16 mouse cellular contexts compared by ENCODE assay signal in the genomic region with DNA sequence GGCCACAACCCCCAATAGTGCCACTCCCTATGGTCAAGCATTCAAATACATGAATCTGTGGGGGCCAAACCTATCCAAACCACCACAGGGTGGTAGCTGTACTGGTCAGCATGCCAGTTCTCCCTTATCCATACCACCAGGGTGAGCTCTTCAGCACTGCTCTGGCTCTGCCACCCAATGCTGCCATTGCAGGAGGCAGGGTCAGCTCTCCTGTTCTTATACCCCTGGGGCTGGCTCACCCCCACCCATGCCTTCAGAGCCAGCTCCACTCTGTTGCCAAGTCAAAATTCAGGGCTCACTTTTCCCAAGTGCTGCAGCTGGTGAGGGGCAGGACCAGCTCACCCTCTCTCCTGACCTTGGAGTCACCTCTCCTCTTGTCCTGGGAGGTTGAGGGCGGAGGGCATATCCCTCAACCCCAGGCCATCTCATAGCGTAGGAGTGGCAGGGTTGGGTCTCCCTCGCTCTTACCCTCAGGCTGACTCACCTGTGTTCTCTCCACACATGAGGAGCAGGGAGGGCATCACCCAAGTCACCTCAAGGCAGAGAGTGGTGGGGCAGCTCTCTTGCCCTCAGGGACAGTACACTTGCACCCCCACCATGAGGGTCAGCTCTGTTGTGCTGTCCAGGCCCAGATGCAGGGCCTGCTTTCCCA. TPM values are rescaled to one million over a fixed set of nuclear protein-coding genes. Genes with fewer than 3 reads are reported as not detected.
DNase-seq lines count a peak whose midpoint lies in the region; ATAC-seq lines count a peak whose summit lies in the region.
"Had no signal": no experiment of that assay in that cellular context is flagged by ENCODE, and none has a peak within 500 bp of the region (broad histone marks: within the 10 kb centered on the region; RNA-seq: fewer than 3 reads in every experiment).

No protein-coding gene starts in this region.

- H3K27me3 ChIP-seq in hindbrain, embryonic 14.5 days (ENCODE audit: control insufficient read depth, insufficient read depth, low read length) = no peaks in the 10 kb centered on the region
- H3K27me3 ChIP-seq in hindbrain, embryonic 11.5 days (ENCODE audit: control insufficient read depth, insufficient read depth, low read length) = no peaks in the 10 kb centered on the region
- H3K27me3 ChIP-seq in lung, embryonic 15.5 days = no peaks in the 10 kb centered on the region
- H3K27me3 ChIP-seq: embryonic facial prominence, embryonic 13.5 days; heart, embryonic 13.5 days; liver, embryonic 15.5 days had no signal

- no peak overlapping the region for H3K4me3 ChIP-seq in hindbrain, embryonic 14.5 days (replicated peaks; ENCODE audit: low read length)
- no peak overlapping the region for H3K4me3 ChIP-seq in hindbrain, embryonic 11.5 days (ENCODE audit: low read depth, low read length)
- H3K4me3 ChIP-seq in lung, embryonic 15.5 days = no peak overlapping the region
- H3K4me3 ChIP-seq: embryonic facial prominence, embryonic 13.5 days; heart, embryonic 13.5 days; limb, embryonic 10.5 days; liver, embryonic 15.5 days; myocyte had no signal

- no peaks in the 10 kb centered on the region for H3K36me3 ChIP-seq in hindbrain, embryonic 14.5 days (replicated peaks; ENCODE audit: control insufficient read depth, insufficient read depth)
- no peaks in the 10 kb centered on the region for H3K36me3 ChIP-seq in hindbrain, embryonic 11.5 days (ENCODE audit: control insufficient read depth, insufficient read depth, low read length)
- no peaks in the 10 kb centered on the region for H3K36me3 ChIP-seq in lung, embryonic 15.5 days
- H3K36me3 ChIP-seq: embryonic facial prominence, embryonic 13.5 days; liver, embryonic 15.5 days had no signal

- H3K4me2 ChIP-seq in hindbrain, embryonic 14.5 days (replicated peaks) = no peak overlapping the region
- no peak overlapping the region for H3K4me2 ChIP-seq in hindbrain, embryonic 11.5 days (replicated peaks; ENCODE audit: low read depth, low read length)
- H3K4me2 ChIP-seq in lung, embryonic 15.5 days = no peak overlapping the region
- H3K4me2 ChIP-seq: embryonic facial prominence, embryonic 13.5 days; heart, embryonic 13.5 days; liver, embryonic 15.5 days had no signal

- H3K27ac ChIP-seq in hindbrain, embryonic 14.5 days = no peak overlapping the region
- no peak overlapping the region for H3K27ac ChIP-seq in hindbrain, embryonic 11.5 days (ENCODE audit: low read depth, low read length)
- no peak overlapping the region for H3K27ac ChIP-seq in lung, embryonic 15.5 days
- H3K27ac ChIP-seq: embryonic facial prominence, embryonic 13.5 days; heart, embryonic 13.5 days; limb, embryonic 10.5 days; liver, embryonic 15.5 days had no signal

- H3K4me1 ChIP-seq in hindbrain, embryonic 14.5 days (replicated peaks; ENCODE audit: control insufficient read depth, insufficient read depth, low read length) = no peaks in the 10 kb centered on the region
- H3K4me1 ChIP-seq in hindbrain, embryonic 11.5 days (replicated peaks; ENCODE audit: control insufficient read depth, insufficient read depth, low read length) = no peaks in the 10 kb centered on the region
- peaks cover 7% of the 10 kb centered on the region; the same call in 1 of the 2 replicates for H3K4me1 ChIP-seq in lung, embryonic 15.5 days
- H3K4me1 ChIP-seq: embryonic facial prominence, embryonic 13.5 days had no signal

- peak; percentile 41 for DNase-seq in cerebellum, adult 9-10 months
- no peak for DNase-seq in cerebellum, postnatal 14 days
- no peak for DNase-seq in hindbrain, embryonic 14.5 days (ENCODE audit: low spot score)
- no peak for DNase-seq in hindbrain, embryonic 11.5 days (ENCODE audit: low spot score)
- no peak for DNase-seq in lung, adult 18-20 months
- no peak for DNase-seq in adrenal gland, postnatal 10 days
- DNase-seq: adrenal gland, postnatal 36 days; kidney, postnatal 25 days; layer of hippocampus, postnatal 36 days had no signal

- 0 out of 2 replicates have a peak, but pooled peaks have one; percentile 24 for ATAC-seq in hindbrain, embryonic 14.5 days (ENCODE audit: low FRiP score)
- no peak for ATAC-seq in hindbrain, embryonic 11.5 days (ENCODE audit: low FRiP score)
- ATAC-seq in lung, embryonic 15.5 days (ENCODE audit: borderline replicate concordance, extremely low read depth, low FRiP score, low TSS enrichment) = peak; percentile 35; the same call in 1 of the 2 replicates
- ATAC-seq in monocyte, adult 5-6 weeks (replicated peaks; ENCODE audit: insufficient number of reproducible peaks, low FRiP score, low TSS enrichment, poor library complexity, severe bottlenecking) = 0 out of 2 replicates have a peak, but pooled peaks have one; percentile 19

- 97% methylated on average over 3 of the region's 3 CpGs for WGBS in hindbrain, embryonic 14.5 days
- WGBS in hindbrain, embryonic 11.5 days = 90% methylated on average over 3 of the region's 3 CpGs
- WGBS in lung, embryonic 15.5 days = 94% methylated on average over 3 of the region's 3 CpGs

- H3K9me3 ChIP-seq in hindbrain, embryonic 14.5 days (ENCODE audit: control insufficient read depth, low read length) = no peaks in the 10 kb centered on the region
- no peaks in the 10 kb centered on the region for H3K9me3 ChIP-seq in hindbrain, embryonic 11.5 days (ENCODE audit: control insufficient read depth, low read length)
- H3K9me3 ChIP-seq in lung, embryonic 15.5 days = no peaks in the 10 kb centered on the region
- H3K9me3 ChIP-seq: embryonic facial prominence, embryonic 13.5 days; heart, embryonic 13.5 days; limb, embryonic 10.5 days; liver, embryonic 15.5 days had no signal

- H3K9ac ChIP-seq in hindbrain, embryonic 14.5 days = no peak overlapping the region
- no peak overlapping the region for H3K9ac ChIP-seq in hindbrain, embryonic 11.5 days (ENCODE audit: low read depth, low read length)
- H3K9ac ChIP-seq in lung, embryonic 15.5 days = no peak overlapping the region
- H3K9ac ChIP-seq: embryonic facial prominence, embryonic 13.5 days; heart, embryonic 13.5 days; liver, embryonic 15.5 days had no signal

RNA-seq across cellular contexts. Expression of gene Fam117b, which starts 13.3 kb away (rescaled TPM):
- polyA plus RNA-seq in hindbrain, embryonic 14.5 days (2014; fragmentation: Nextera tagmentation; extraction: Ambion mirVana) = 58.6 and 63.3 TPM in 2 replicates
- polyA plus RNA-seq in hindbrain, embryonic 11.5 days (2014; fragmentation: Nextera tagmentation; extraction: Ambion mirVana) = 20.2 and 20.8 TPM in 2 replicates
- 10.8 and 13.1 TPM in 2 replicates for polyA plus RNA-seq in lung, embryonic 15.5 days (2015; fragmentation: Nextera tagmentation; extraction: Ambion mirVana)
- total RNA-seq in monocyte, adult 5-6 weeks (2017) = 58.6 to 81.1 TPM (median 75.3 TPM) in 3 replicates
- 10 to 100 TPM; 31.9 to 34.3 TPM for total RNA-seq in adrenal gland, postnatal 10 days (2021)
